Mouse (Mus musculus) embryonic fibroblast, embryonic 13.5 days (primary cell): Measurements from ENCODE around the gene Nr2c2ap.

ENCODE experiments used
- CTCF ChIP-seq: IDR thresholded peaks from 2 replicates; pipeline ENCODE4 v1.5.1; 2011; ENCODE audit warnings: mild to moderate bottlenecking, control low read depth, low read length, moderate library complexity, borderline replicate concordance; ENCODE audit not compliant: insufficient read depth
- POLR2A ChIP-seq: IDR thresholded peaks from 2 replicates; pipeline ENCODE4 v1.6.1; 2011; ENCODE audit warnings: low read depth, mild to moderate bottlenecking, control low read depth, low read length, moderate library complexity

GRCm38 (mm10) chr8:70120667-70121066 lies 10.5 kb upstream of the Nr2c2ap start, which contains the start of gene Ncan:
- no peak for TF ChIP-seq CTCF
- no peak for TF ChIP-seq POLR2A
